Mouse (Mus musculus): ENCODE measurements around the gene Ankrd34a. TPM values are rescaled to one million over a fixed set of nuclear protein-coding genes. Genes with fewer than 3 reads are reported as not detected.

Ankrd34a gene
- 19.9 and 23.3 TPM in 2 replicates for polyA plus RNA-seq (2015; fragmentation: Nextera tagmentation; extraction: Ambion mirVana)

GRCm38 (mm10) chr3:96596228-96596707 is at the start of gene Ankrd34a:
Ankrd34a (plus strand) TSS chr3:96596636.

DNA sequence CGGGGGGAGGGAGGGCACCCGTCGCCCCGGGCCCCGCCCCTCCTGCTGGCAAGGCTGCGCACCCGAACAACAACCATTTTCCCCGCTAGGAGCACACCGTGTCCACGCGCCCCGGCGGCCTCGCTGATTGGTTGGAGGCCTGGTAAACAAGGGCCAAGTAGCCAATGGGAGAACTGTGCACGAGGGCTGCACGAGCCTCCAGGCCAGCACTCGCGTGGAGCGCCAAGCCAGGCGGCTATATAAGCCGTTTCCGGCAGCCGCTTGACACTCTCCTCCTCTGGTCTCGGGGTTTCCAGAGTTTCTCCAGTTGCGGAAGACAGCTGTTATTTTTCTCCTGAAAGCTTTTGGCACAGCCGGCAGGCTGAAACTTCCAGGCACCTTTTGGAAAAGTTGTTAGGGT is 38.7 kb upstream of the Ankrd34a start, which contains the start of gene Txnip:
Gene Txnip (plus strand): TSS at position 264 of the 400 bp plus-strand sequence.

GRCm38 (mm10) chr3:96576690-96577541 is 19.5 kb upstream of the Ankrd34a start, which contains the start of gene Gm16253:
Gm16253 (plus strand) TSS chr3:96576984.

DNA sequence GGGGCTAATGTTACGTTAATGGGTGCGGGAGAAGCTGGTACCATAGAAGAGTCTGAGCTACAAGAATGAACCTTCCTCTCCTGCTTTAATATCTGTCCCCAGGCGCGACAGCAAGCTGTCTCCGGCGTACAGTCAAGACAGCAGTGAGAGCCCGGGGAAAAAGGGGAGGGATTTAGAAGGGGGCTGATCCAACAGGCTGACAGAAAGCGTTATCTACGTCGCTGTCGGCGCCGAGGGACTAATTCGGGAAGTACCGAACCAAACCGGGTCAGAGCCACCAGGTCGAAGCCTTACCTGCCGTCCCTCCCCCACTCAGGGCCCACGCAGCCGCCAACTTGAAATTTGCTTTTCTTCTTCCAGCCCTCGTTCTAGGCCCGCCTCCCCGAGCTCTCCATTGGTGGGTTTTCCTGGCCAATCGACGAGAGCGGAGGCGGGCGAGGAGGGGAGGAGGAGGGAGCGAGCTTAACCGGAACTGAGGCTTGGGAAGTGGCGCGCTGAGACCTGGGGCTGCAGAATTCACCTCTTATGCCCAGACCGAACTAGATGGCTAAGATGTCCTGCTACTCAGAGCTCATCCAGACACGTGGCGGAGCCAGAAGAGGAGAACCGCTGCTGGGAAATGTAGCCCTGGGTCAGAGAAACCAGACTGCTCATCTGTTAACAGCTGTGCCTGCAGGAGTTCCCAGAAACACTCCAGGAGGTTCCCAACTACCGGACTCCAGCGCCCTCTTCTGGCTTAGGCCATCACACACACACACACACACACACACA is 2.5 kb upstream of the Ankrd34a start, which contains the start of gene Polr3gl:
Gene Polr3gl (minus strand): TSS at position 392 of the 771 bp plus-strand sequence.

DNA sequence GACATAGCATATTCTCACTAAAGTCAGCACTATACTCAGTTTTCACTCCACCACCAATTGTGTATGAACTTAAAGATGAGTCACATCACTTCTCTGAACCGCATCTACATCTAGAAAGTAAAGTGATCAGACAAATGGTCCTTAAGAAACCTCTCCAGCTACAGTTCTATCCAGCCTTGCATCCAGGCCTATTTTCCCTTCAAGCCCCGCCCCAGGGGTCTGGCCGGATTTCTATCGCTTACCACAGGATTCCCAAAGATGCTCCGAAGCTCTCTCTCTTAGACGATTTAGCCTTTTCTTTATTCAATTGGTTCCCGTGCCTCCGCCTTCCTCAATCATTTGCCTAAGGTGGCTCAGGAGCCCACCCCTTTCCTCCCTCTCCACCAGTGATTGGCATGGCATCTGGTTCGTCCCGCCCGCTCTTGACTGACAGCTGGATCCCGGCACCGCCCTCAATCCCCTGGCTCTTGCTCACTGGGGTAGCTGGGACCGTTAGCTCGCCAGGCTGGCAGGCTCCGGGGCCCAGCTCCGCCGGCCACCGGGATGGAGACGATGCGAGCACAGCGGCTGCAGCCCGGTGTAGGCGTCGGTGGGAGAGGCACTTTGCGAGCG is 4.3 kb downstream of the Ankrd34a start, which contains the start of gene Lix1l:
Gene Lix1l (plus strand): TSS at position 511 of the 612 bp plus-strand sequence.

DNA sequence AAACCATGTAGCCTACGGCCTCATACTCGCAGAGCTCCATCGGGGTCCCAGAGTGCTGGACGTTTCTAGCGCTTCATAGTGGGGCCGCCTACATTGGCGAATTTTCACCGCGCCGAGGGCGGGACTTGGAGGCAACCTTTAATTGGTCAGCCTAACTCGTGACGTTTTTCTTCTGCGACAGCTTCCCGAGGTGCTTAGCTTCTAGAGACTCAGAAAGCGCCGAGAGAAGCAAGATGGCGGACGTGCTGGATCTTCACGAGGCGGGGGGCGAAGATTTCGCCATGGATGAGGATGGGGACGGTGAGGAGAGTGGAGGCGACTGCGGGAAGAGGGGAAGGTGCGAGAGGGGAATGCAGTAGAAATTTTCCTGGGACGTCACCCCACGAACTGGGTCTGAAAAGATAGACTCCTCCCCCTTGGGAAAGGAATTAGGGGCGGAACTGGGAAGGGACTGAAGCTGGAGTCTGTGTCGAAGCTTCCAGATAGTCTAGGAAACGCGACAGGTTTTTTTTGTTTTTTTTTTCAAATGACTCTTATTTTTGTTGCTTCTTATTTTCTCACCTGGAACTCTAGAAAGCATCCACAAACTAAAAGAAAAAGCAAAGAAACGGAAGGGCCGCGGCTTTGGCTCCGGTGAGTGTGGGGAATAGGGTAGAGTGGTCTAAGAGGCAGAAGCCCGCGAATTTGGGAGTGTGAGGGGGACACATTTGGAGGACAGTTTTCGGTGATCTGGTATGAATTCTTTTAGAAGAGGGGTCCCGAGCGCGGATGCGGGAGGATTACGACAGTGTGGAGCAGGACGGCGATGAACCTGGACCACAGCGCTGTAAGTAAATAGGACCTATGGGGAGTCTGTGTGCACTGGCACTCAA is 33.5 kb downstream of the Ankrd34a start, which contains the start of gene Rbm8a:
Gene Rbm8a (plus strand): TSS at position 205 of the 872 bp plus-strand sequence.

GRCm38 (mm10) chr3:96634928-96635879 is 38.8 kb downstream of the Ankrd34a start, which contains the start of the genes Pex11b and Gm42957:
Pex11b (plus strand) TSS chr3:96635376.
Gm42957 (plus strand) TSS chr3:96635474.

GRCm38 (mm10) chr3:96645018-96645649 is 48.7 kb downstream of the Ankrd34a start, which contains the start of gene Itga10:
Itga10 (plus strand) TSS chr3:96645584.

Other genes with a start within 250 kb of the Ankrd34a start
- gene BC107364, start 144.3 kb upstream of the Ankrd34a start, polyA plus RNA-seq (2015; fragmentation: Nextera tagmentation; extraction: Ambion mirVana) = 0.21 TPM in 1 of 2 replicates, not detected in the other
- 2.9 and 3.4 TPM in 2 replicates for gene Hfe2, start 71.5 kb upstream of the Ankrd34a start, polyA plus RNA-seq (2015; fragmentation: Nextera tagmentation; extraction: Ambion mirVana)
- 67.9 and 71.6 TPM in 2 replicates for gene Txnip, start 38.7 kb upstream of the Ankrd34a start, polyA plus RNA-seq (2015; fragmentation: Nextera tagmentation; extraction: Ambion mirVana)
- 1.0 and 1.7 TPM in 2 replicates for gene Gm16253, start 19.7 kb upstream of the Ankrd34a start, polyA plus RNA-seq (2015; fragmentation: Nextera tagmentation; extraction: Ambion mirVana)
- gene Polr3gl, start 2.5 kb upstream of the Ankrd34a start, polyA plus RNA-seq (2015; fragmentation: Nextera tagmentation; extraction: Ambion mirVana) = 29.4 and 31.7 TPM in 2 replicates
- gene Lix1l, start 4.5 kb downstream of the Ankrd34a start, polyA plus RNA-seq (2015; fragmentation: Nextera tagmentation; extraction: Ambion mirVana) = 6.8 and 7.1 TPM in 2 replicates
- 83.0 and 95.3 TPM in 2 replicates for gene Rbm8a, start 33.3 kb downstream of the Ankrd34a start, polyA plus RNA-seq (2015; fragmentation: Nextera tagmentation; extraction: Ambion mirVana)
- 66.2 and 76.0 TPM in 2 replicates for gene Pex11b, start 38.7 kb downstream of the Ankrd34a start, polyA plus RNA-seq (2015; fragmentation: Nextera tagmentation; extraction: Ambion mirVana)
- gene Gm42957, start 38.8 kb downstream of the Ankrd34a start, polyA plus RNA-seq (2015; fragmentation: Nextera tagmentation; extraction: Ambion mirVana) = 0.05 and 0.09 TPM in 2 replicates
- 0.85 and 1.7 TPM in 2 replicates for gene Itga10, start 48.9 kb downstream of the Ankrd34a start, polyA plus RNA-seq (2015; fragmentation: Nextera tagmentation; extraction: Ambion mirVana)
- 3.3 and 3.6 TPM in 2 replicates for gene Ankrd35, start 73.5 kb downstream of the Ankrd34a start, polyA plus RNA-seq (2015; fragmentation: Nextera tagmentation; extraction: Ambion mirVana)
- 33.1 and 40.1 TPM in 2 replicates for gene Pias3, start 99.7 kb downstream of the Ankrd34a start, polyA plus RNA-seq (2015; fragmentation: Nextera tagmentation; extraction: Ambion mirVana)
- gene Nudt17, start 111.9 kb downstream of the Ankrd34a start, polyA plus RNA-seq (2015; fragmentation: Nextera tagmentation; extraction: Ambion mirVana) = 19.4 and 23.6 TPM in 2 replicates
- 26.7 and 28.2 TPM in 2 replicates for gene Polr3c, start 131.0 kb downstream of the Ankrd34a start, polyA plus RNA-seq (2015; fragmentation: Nextera tagmentation; extraction: Ambion mirVana)
- 71.8 and 80.0 TPM in 2 replicates for gene Rnf115, start 131.0 kb downstream of the Ankrd34a start, polyA plus RNA-seq (2015; fragmentation: Nextera tagmentation; extraction: Ambion mirVana)
- gene Pdzk1, start 232.6 kb downstream of the Ankrd34a start, polyA plus RNA-seq (2015; fragmentation: Nextera tagmentation; extraction: Ambion mirVana) = 0.09 TPM in 1 of 2 replicates, not detected in the other
- 0.23 and 0.29 TPM in 2 replicates for gene Cd160, start 232.7 kb downstream of the Ankrd34a start, polyA plus RNA-seq (2015; fragmentation: Nextera tagmentation; extraction: Ambion mirVana)

Measured in neural tube, postnatal 0 days (tissue).